Mouse (Mus musculus) kidney, adult 2 months (tissue): ENCODE measurements around the gene Slc13a4.

ENCODE experiments used
- CTCF ChIP-seq: fragments of 200-500 bp; conservative IDR thresholded peaks from 2 replicates; pipeline ENCODE4 v1.5.1; 2011; ENCODE audit warnings: low read depth, mild to moderate bottlenecking, control low read depth, low read length, moderate library complexity, mixed read lengths; ENCODE audit not compliant: insufficient read depth, insufficient read length
- POLR2A ChIP-seq: fragments of 200-500 bp; IDR thresholded peaks from one replicate; pipeline ENCODE4 v1.6.1; 2011; ENCODE audit warnings: low read depth, low read length, control low read depth

GRCm38 (mm10) chr6:35271094-35271855 lies 36.7 kb downstream of the Slc13a4 start:
- no peak for TF ChIP-seq CTCF
- no peak for TF ChIP-seq POLR2A
